Mouse (Mus musculus): ENCODE results near the gene Zbtb6.
A peak's percentile ranks its signal among the peaks of the same experiment; 100 is the strongest.

Zbtb6 gene

DNA sequence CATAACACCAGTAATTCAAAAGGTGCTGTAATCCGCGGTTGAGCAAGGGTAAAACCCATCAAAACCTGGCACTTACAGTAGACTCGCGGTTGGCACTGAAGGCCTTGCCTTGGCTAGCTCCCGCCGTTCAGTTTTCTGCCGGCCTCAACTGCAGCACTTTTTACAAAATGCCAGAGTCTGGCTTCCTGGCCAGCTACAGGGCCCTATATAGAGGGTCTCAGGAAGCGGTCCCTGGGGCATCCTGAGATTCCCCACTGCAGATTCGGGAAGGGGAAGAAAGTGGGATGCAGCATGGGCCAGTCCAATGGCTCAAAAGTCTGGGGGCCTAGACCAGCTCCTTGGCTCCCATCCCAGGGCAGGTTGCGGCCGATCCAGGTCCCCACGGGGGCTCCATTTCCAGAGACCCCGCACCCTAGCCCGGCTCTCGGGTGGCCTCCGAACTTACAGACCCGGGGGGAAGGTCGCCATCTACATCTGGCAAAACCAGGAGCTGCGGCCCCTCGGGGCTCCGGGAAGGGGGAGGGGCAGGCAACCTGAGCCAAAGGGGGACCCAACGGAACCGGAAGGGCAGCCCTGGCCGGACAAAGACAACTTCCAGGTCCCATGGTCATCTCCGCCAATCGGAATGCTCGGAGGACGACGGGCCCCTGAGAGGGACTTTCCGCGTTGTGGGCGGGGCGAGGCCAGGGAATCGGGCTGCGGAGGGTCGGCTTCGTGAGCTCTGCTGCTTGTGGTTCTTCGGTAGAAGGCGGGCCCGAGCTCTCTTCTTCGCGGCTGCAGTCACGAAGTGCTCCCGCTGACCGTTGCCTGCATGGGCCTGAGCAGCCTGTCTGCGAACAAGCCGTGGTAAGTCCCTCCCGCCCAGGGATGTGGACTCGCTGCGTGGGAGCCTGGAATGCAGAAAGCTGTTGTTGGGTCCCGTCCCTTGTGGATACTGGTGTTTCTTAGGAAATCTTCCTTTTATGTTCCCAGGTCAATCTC lies at the start of gene Zbtb6, which contains the start of the genes Zbtb26 and Rabgap1:
TSS of gene Zbtb6 (minus strand) at position 561 of the 981 bp plus-strand sequence.
TSS of gene Zbtb26 (minus strand) at position 525 of the 981 bp plus-strand sequence.
TSS of gene Rabgap1 (plus strand) at position 669 of the 981 bp plus-strand sequence.
- peak; percentile 98 for DNase-seq (ENCODE audit: low read depth, low spot score)

DNA sequence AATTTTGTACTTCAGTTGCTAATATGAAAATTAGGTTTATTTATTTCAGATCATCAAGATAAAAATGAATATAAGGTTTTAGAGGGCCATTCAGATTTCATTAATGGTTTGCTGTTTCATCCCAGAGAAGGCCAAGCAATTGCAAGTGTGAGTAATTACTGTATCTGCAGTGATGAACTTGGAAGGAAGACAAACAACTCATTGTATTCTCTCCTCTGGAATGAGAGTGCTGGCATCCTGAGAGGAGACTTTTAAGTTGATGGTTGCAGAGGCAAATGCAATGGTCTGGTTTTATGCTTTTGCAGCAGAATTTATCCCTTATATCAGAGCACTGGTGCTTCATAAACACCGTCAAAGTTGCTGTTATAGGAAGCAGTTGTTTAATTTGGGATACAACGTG lies 46.0 kb upstream of the Zbtb6 start:
- DNase-seq (ENCODE audit: low read depth, low spot score) = no peak

DNA sequence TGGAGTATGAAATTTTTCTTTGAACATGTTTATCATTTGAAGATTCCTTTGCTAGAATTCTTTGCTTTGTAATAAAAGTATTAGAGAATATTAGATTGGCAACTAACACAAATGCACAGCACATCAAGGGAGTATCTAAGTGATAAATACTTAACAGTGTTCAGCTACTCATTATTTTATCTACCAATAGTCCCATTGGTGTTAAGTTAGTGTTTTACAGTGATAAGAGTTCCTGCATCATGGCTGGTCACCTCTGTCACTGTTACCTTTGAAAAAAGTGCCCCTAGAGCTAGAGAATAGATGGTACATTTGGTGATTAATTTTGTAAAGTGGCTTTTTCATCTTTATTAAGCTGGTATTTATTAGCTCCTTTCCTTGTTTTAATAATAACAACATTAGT lies 43.4 kb upstream of the Zbtb6 start:
- no peak for DNase-seq (ENCODE audit: low read depth, low spot score)

DNA sequence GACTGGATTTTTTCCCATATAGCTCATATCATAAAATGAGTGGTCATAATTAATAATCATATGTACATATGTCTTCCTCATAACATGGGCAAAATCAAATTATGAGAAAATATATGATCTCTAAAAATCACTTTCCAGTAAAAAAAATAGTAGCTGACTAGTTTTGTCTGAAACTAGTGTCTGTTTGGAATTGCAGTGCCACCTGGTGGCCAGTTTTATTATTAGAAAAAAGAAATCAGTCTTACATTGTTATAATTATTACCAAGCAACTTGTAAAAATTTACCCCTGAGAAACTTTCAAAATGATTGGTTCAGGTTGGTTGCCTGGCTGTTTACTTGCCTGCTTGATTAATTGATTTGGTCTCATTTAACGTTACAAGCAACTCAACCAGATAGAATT lies 42.4 kb upstream of the Zbtb6 start:
- DNase-seq (ENCODE audit: low read depth, low spot score) = peak; percentile 84

- DNase-seq (ENCODE audit: low read depth, low spot score) = no peak
Observed at GRCm38 (mm10) chr2:37484165-37484564, 41.2 kb upstream of the Zbtb6 start.

GRCm38 (mm10) chr2:37480039-37480438 lies 37.1 kb upstream of the Zbtb6 start:
- DNase-seq (ENCODE audit: low read depth, low spot score) = no peak

DNA sequence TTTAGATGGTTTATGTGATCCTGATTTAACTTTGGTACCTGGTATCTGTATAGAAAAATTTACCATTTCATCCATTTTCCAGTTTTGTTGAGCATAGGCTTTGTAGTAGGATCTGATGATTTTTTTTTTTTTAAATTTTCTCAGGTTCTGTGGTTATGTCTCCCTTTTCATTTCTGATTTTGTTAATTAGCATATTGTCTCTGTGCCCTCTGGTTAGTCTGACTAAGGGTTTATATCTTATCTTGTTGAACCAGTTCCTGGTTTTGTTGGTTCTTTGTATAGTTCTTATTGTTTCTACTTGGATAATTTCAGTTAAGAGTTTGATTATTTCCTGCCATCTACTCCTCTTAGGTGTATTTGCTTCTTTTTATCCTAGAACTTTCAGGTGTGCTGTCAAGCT lies 36.6 kb upstream of the Zbtb6 start:
- DNase-seq (ENCODE audit: low read depth, low spot score) = no peak

- DNase-seq (ENCODE audit: low read depth, low spot score) = no peak
Observed at GRCm38 (mm10) chr2:37466266-37466665, 23.3 kb upstream of the Zbtb6 start.

DNA sequence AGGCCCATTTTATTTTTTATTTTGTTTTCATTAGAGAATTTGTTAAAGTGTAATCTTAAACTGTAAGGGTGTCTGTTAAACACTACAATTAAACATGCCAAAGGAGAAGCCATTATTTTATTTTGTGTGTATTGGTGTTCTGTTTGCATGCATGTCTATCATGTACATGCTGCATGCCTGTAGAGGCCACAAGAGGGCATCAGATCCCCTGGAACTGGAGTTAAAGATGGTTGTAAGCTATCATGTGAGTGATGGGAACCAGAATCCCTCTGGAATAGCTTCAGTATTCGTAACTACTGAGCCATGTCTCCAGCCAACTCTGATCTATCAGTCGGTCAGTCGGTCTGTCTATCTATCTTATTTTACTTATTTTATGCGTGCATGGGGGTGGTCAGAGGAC lies 17.7 kb upstream of the Zbtb6 start:
- no peak for DNase-seq (ENCODE audit: low read depth, low spot score)

DNA sequence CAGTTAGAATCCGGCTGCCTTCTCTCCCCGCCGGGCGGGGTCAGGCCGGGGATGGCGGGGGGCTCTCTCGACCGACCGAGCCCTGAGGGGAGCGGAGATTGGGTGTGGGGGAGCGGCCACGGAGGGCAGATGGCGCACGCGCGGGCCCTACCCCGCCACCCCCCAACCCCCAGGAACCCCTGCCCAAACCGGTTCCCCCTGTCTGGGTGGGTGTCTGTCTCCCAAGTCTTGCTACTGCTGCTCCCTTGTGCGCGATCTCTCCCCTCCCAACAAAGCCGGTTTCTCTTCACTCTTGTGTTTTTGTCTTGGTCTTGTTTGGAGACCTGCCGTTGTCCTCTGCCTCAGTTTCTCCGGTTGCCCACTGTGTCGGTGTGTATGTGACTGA lies 9.4 kb upstream of the Zbtb6 start:
- DNase-seq (ENCODE audit: low read depth, low spot score) = no peak

- peak; percentile 94 for DNase-seq (ENCODE audit: low read depth, low spot score)
Observed at GRCm38 (mm10) chr2:37451667-37452375, 8.8 kb upstream of the Zbtb6 start.

- DNase-seq (ENCODE audit: low read depth, low spot score) = peak; percentile 62
Observed at GRCm38 (mm10) chr2:37431609-37432008, 11.4 kb downstream of the Zbtb6 start.

DNA sequence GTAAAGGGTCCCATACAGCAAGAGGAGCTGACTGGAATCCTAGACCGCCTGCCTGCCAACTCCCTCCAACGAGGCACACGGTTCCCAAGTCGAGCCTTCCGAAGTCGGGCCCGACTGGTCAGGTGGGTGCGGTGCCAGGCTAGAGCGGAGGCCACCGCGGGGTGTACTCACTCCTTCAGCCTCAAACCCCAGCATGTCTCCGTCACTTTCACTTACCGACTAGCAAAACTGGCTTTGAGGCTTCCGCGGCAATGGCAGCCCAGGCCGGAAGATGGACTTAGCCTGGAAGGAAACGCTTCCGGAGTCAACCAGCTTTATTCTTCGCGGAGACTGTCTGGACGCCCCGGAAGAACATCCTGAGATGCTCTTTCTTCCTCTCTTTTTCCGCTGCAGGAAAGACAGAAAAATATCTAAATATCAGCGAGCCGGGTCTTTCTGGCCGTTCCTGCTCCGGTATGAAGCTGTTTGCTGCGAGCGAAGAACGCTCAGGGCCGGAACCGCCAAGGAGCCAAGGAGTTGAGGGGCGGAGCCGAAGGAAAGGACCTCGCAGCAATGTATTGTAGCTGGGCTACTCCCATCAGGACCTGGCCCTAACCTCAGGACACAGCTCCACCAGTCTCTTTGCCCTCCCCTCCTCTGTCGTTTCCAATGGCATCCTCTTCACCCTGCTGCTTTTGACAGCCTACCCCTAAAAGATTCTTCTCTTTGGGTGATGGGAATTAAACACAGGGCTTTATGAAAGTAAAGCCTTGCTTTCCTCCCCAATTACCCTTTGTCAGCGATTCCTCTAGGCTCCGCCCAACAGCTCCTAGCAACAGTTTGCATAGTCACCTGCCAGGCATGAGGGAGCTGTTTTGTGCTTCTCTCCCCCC lies 12.1 kb downstream of the Zbtb6 start:
- DNase-seq (ENCODE audit: low read depth, low spot score) = peak; percentile 97

DNA sequence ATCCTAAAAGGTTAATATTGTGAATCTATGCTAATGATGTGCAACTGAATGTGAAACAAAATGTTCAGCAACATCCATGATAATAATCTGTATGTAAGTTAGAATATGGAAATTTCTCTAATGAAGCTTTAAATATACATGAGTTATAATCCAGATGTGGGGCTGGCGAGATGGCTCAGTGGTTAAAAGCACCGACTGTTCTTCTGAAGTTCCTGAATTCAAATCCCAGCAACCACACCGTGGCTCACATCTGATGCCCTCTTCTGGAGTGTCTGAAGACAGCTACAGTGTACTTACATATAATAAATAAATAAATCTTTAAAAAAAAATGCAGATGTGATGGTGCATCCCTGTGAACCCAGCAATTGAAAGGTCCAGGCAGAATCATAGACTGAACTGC lies 19.3 kb downstream of the Zbtb6 start:
- peak; percentile 71 for DNase-seq (ENCODE audit: low read depth, low spot score)

DNA sequence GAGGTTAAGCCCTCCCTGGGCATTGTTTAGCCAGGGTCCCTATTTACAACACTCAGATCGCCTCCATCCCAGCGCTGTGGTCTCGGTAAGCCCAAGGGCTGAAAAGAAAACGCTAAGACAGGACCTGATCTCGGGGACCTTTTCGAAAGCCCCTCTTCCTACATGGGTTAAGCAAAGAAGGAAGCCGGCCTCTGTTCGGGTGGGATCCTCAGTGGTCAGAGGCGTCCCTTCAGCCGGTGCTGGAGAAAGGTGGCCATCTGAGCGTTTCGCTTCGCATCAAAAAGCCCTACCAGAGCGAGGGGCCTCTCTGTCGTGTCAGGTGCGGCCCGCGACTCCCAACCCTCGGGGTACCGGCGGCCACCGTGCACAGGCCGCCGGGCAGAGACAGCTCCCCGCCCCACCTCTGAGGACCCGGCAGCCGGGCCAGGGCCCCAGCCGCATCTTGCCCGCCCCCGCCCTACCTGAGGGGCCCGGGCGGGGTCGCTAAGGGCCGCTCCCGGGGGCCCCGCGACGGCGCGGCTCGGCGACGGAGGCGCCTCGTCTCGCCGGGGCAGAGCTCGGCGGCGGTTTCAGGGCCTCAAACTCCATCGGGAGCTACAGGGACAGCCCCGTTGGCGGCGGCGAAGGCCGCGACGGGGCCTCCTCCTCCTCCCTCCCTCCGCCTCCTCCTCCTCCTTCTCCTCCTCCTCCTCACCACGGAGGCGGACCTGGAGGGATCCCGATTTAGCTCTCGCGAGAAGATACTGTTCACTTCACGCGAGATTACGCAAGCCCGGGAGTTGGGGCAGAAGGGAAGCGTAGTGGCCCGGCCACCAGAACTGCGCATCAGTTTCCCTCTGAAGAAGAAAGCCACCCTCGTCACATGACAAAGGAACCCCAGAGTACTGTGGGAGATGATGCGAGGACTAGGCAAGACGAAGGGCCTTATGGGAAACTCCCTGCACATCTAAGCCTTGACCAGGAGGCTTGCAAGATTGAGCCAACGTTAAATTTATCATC lies 20.4 kb downstream of the Zbtb6 start, which contains the start of gene Rc3h2:
TSS of gene Rc3h2 (minus strand) at position 598 of the 999 bp plus-strand sequence.
- DNase-seq (ENCODE audit: low read depth, low spot score) = peak; percentile 99

DNA sequence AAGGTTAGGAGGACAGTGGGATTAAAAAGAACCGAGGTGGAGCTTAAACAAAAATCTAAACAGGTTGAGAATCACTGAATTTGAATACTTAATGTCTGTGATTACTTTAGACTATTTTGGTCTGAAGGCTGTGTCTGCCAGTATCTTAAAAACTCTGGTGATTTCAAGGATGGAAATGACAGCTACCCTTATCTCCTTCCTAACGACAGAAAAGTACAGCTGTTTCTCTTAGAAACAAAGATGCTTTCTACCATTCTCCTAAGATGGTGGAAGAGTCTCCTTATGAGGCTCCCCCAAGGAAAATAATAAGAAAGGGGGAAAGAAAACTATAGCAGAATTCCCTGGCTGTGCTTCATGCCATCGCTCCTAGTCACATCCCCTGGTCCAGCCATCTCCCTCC lies 21.1 kb downstream of the Zbtb6 start:
- DNase-seq (ENCODE audit: low read depth, low spot score) = no peak

DNA sequence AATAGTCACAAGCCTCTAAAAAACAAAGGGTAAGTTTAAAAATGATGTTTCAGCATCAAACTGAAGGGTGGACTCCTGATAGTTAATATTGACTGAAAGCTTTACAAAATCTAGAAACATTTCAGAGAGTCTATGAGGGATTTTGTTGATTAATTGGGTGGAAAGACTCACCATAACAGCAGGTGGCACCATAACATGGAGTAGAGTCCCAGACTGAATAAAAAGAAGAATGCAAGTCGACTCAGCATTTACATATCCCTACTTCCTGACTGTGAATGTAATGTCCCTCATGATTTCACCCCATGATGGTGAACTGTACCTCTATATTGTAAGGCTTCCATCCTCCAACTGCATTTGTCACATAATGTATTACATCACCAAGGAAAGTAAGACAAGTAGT lies 47.4 kb downstream of the Zbtb6 start:
- DNase-seq (ENCODE audit: low read depth, low spot score) = peak; percentile 44

- no peak for DNase-seq (ENCODE audit: low read depth, low spot score)
Observed at GRCm38 (mm10) chr2:37382921-37383320, 60.0 kb downstream of the Zbtb6 start.

GRCm38 (mm10) chr2:37380189-37380588 lies 62.8 kb downstream of the Zbtb6 start:
- DNase-seq (ENCODE audit: low read depth, low spot score) = peak; percentile 86

GRCm38 (mm10) chr2:37376018-37376417 lies 67.0 kb downstream of the Zbtb6 start:
- DNase-seq (ENCODE audit: low read depth, low spot score) = peak; percentile 94

All from 3T3-L1 (cell line).